Mouse (Mus musculus) gonadal fat pad, adult 2 months (tissue): ENCODE measurements around the gene Slc2a10. TPM values are rescaled to one million over a fixed set of nuclear protein-coding genes. Genes with fewer than 3 reads are reported as not detected.

ENCODE experiments used
- DNase-seq: peaks from one replicate; pipeline ENCODE4 v3.0.0-alpha.2; 2012; ENCODE audit warnings: low read depth
- polyA plus RNA-seq: library from polyadenylated mRNA; depleted of rRNA; stranded (reverse); fragments of >200 nt; gene quantifications from 2 replicates; pipeline ENCODE4 v1.2.3, GENCODE M21; 2012; rRNA removed

Slc2a10 gene
- 18.6 and 23.1 TPM in 2 replicates for polyA plus RNA-seq

DNA sequence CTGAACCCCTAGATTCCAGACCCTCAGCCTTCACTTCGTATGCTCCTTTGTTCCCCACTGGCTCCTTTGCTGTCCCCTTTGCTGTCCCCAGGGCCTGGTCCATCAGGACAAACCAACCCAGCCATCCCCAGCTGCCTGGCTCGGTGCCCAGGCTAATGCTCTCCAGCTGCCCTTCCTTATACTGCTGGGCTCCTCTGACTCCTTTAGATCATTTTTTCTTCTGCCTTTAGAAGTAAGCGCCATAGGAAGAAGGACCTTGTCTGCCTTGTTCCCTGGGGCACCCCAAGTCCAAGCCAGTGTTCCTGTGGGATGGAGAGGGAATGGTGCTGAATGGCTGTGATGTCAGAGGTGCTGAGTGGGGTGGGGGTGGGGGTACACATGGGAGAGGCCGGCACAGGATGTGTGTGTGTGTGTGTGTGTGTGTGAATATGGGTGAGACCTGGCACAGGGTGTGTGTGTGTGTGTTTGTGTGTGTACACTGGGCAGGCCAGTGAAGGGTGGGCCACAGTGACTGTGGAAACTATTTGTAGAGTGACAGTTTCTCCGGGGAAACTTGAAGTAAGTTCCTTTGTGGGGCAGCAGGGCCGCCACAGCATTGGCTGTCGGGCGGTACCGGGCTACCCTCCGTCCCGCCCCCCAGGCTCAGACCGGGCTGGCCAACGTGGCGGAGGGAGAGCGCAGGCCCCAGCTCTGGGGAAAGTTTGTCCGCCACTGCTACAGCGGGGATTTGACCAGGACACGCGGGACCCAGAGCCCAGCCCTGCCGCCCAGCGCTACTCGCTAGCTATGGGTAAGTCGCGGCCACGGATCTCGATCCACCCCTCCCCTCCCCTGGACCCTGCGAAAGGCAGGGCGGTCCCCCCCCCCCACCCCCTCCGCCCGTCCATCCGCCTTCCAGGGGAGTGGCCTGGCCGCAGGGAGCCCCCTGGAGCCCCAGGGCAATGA, at the start of gene Slc2a10:
Gene Slc2a10 (plus strand): TSS at position 529 of the 945 bp plus-strand sequence.
- no peak for DNase-seq

DNA sequence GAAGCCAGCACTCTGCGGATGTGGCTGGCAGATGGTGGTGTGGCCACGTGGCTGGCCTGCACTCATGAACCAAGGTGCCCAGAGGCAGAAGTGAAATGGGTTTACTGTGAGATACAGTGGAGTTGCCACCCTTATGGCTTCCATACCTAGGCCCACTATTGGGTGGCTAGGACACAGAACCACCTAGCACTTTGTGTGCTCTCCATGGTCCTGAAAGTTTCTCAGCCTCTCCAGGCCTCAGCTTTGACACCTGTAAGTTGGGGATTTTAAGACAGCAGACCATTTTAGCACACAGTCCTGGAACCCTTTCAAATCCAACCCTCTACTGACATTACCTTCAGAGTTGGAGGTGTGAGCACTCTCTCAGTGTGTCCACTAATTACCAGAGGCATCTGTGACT, 46.9 kb upstream of the Slc2a10 start:
- DNase-seq: no peak

DNA sequence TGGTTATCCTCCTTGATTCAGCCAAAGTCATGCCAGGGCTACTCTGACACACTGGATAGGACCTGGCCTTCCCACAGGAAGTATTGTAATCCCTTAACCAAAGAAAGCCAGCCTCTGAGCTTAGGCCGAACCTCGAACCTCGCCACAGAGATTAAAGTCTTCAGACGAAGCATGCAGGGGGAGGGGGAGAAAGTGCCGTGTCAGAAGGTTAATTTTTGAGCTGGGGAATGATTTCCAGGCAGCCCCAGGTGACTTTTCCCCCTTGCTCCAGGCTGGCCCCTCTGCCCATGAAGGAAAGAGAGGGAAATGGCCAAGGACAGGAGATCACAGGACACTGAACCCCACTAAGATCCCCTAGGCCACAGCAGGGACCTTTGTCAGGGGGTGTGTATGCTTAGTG, 45.4 kb upstream of the Slc2a10 start:
- no peak for DNase-seq

DNA sequence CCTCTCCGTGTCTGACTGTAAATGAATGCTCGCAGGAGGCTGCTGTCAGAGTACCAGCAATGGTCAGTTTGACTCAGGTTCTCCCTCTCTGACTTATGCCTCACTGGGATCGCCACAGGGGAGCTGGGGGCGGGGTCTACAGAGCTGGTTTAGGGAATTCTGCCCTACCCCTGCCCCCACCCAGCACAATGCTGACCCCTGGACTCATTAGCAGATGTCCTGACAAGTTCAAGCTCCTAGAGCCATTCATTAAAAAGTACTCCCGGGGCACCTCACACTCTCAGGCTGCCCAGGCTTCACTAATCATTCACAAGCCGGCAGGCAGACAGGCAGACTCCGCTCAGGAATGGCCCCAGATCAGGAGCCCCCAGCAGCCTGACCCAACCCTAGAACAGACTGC, 43.9 kb upstream of the Slc2a10 start:
- no peak for DNase-seq

DNA sequence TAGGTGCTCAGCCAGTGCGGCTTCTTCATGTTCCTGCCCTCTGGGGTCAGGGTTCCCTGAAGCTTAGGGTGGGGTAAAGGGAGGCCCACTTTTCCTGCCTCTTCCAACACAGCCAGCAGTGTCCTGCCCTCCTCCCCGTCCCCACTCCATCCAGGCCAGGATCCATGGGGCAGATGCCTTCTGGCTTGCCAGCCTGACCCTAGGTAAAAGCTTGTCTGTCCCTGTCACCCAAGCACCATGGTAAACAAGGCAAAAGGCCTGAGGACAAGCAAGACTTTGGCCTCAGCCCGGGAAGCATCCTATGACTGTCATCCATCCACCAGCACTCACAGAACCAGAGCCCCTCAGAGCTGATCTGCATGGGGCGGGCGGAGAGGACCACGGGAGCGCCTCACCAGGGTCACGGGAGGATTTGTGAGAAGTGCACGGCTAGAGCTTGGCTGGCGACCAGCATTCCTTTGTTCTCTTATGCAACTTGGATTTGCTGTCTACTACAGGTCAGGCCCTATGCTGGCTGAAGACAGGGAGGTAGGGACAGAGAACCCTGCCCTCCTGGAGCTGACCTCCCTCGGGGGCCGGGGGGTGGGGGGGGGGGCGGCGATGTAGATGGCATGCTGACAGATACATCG, 35.6 kb upstream of the Slc2a10 start:
- DNase-seq: no peak

DNA sequence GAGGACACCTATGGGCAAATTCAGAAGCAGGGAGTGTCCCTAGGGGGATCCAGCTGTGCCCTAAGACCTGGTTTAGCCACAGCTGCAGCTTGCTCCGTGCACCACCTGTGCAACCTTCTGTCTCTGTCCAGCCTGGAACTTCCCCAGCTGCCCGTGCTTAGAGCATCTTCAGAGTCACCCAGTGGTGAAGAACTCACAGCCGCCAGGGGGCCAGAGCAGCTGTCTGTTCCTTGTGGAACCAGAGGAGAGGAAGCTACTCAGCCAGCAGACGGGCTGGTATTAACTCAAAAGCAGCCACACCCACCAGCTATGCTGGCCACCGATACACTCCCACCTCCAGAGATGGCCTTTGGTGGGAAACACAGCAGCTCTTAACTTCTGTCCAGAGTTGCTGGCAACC, 33.4 kb upstream of the Slc2a10 start:
- no peak for DNase-seq

DNA sequence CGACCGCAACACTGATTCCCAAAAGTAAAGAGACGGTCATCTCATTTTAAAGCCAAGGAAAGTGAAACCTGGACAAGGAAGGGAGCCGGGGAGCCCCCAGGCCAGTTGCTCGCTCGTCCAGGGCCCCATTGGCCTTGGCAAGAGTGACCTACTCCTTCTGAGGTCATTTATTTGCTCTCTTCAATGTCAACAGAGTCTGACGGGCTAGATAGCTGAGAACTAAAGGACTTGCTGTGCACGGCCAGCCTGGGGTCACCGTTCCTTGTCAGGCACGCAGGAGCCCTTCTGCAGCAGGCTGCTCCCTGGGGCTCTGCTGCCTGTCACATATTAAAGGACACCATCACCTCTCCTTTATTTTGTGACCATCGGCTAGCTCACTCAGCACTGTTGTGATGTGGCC, 31.6 kb upstream of the Slc2a10 start:
- no peak for DNase-seq

DNA sequence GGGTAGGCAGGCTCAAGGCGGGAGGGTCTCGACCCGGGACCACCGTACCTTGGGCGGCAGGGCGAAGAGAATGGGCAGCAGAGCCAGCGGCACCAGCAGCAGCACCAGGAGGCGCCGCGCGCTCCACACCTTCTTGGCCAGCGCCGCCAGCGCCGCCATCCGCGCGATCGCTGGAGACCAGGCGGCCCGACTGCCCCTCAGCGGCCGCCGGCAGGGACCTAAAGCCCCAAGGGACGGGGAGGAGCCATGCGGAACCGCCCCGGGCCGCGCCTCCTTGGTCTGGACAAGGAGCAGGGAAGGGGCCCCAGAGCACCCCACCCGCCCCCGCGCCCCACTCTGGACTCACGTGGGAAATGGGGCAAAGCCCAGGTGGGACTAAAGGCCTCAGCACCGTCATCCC, 30.6 kb upstream of the Slc2a10 start, which contains the start of gene Slc13a3:
Gene Slc13a3 (minus strand): TSS at position 228 of the 400 bp plus-strand sequence.
- no peak for DNase-seq

DNA sequence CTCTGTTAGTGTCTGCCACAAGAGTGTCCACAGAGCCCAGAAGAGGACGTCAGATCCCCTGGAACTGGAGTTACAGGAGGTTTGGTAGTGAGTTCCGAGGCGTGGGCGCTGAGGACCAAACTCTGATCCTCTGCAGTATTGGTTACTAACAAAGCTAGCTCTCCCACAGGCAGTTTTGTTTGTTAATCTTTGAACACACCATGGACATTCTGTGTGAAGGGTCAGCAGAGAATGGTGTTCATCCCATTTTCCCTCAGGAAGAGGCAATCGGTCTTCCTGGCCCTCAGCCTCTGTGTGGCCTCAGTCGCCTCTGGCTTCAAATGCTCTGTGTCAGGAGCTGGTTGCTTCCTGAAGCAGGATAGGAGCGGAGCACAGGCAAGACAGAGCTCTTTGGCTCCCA, 28.2 kb upstream of the Slc2a10 start:
- DNase-seq: no peak

DNA sequence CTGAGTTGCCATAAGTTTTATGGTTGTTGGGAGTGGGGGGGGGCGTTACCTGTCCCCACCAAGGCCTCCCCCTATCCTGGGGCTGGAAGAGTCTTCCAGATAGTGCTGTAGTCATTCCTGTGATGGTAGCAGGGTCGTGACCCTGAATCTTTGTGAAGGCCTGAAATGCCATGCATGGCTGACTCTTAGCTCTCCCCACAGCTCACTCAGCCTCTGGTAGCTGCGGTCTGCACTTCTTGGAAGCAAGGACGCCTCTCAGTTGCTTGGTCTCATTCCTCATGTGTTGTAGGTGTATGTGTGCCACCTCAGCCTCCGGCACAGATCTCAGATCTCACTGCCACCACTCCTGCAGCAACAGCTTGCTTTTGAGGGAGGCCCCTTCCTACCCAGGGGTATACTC, 27.7 kb upstream of the Slc2a10 start:
- no peak for DNase-seq

DNA sequence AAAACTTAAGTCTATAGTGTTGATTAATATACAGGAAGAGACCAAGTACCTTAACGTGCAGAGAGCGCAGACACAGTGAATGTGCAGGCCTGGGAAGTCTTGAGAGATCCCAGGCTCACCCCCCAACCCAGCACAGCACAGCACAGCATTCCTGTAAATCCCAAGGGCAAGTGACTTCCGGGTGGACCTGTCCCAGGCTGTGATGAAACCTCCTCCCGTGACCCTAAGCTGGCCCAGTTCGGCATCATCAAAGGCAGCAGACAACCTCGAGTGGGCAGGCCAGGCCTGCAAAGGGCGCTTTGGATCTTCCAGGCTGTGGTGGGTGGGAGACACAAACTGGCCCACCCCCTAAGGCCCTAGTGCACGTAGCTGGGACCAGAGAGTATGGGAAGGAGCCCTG, 21.6 kb upstream of the Slc2a10 start:
- no peak for DNase-seq

DNA sequence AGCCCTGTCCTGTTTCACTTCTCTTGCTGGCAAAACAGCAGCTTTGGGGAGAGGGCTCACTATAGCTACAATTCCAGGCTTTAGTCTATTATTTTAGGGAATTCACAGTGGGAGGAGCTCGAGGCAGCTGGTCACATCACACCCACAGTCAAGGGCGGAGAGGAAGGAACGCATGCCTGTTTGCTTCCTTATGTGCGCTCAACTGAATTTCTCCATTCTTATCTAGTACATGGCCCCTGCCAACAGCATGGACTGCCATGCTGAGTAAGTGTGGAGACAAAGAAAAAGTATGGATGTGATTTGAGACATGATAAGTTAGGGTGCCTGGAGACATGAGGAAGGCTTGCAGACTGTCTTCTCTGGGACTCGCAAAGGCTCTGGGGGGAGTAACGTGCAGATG, 19.4 kb upstream of the Slc2a10 start:
- DNase-seq: no peak

DNA sequence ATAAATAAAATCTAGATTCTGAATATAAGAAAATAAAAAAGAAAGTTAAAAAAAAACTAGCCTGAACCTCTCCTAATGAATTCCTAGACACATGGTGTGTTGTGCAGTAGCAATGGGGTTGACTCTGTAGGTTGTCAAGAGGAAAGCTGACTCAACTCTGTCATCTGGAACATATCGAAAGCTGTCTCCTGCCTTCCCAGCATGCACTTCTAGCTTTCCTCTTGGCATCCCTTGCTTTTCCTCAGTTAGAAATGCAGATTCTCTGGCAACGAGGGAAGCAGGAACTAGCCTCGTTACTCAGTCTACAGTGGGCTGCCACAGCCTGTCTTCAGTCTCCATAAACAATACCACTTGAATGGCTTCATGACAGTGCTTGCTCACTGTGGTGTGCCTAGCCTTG, 17.8 kb upstream of the Slc2a10 start:
- DNase-seq: no peak

DNA sequence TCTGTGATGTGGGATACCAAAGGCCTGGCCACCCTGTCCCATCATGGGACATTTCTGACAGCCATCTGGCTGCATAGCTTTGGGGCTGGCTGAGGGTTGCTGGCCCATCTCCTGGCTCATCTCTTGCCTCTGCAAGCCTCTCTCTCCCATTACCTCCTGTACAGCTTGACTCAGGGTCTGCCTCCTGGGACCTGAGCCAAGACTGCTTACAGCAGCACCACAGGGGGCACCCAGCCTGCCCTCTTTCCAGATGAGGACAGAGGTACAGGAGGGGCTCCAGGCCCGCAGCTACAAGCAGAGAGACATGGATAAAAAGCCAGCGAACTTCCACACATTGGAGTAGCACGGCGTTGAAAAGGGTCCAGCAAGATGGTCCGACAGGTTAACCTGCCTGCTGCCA, 17.2 kb upstream of the Slc2a10 start:
- DNase-seq: no peak

DNA sequence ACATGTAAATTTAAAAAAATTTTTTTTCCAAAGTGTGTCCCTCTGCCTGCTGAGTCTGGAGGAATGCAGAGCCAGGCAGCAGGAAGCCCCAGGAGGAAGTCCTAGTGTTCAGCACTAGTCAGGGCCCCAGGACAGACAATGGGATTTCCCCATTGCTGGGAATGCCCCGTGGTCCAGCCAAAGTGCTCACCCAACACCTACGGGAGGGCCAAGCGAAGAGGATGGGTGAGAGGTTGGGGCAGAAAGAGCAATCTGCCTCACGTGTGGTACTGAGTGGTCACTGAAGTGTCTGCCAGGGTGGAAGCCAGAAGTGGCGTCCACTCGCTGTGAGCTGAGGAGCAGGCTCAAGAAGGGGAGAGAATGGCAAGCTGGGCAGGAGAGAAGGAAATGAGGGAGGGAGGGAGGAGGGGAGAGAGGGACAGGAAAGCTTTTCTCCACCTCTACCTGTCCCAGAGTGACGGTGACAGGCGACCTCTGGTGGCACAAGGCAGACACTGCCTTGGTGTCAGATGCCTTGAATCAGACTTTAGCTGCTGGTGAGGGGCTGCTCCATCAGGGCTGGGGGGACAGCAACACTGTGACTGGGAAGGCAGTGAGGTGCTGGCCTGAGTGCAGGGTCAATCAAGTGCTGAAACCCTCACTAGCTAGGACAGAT, 16.6 kb upstream of the Slc2a10 start:
- no peak for DNase-seq

DNA sequence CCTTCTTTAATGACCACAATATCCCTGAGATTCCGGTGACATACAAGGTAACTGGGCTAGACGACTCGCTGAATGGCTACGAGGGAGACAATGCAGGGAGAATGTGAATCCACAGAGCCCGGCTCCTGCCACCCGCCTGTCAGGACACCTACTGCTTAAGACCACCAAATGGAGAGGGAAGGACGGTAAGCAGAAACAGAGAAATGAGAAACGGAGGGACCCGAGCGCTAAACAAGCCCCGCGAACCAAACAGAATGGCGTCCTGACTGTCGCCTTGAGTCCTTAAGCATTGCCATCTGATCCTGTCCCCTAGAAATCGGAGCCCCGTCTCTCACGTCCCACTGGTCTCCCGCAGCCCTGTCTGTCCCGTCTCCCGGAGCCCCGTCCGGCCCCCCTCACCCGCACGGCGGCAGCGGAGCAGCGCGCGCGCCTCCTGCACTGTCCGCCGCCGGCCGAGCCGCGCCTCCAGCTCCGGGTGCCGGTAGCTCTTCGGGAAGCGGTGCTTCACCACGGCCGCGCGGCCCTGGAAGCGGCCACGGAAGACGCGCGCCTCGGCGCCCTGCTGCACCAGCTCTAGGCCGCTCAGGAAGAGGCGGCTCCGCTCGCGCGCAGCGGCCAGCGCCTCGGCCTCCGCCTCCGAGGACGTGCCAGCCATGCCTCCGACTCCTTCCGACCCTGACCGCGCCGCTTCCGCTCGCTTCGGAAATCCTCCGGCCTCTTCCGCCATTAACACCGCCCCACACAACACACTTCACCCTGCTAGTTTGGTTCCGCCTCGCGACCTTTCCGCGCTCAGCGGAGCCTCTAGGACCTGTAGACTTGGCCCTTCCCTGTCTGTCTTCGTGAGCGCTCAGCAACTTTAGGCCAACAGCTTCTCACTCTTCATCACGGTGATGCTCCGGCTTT, 10.7 kb upstream of the Slc2a10 start, which contains the start of gene Trp53rka:
Gene Trp53rka (minus strand): TSS at position 677 of the 906 bp plus-strand sequence.
- no peak for DNase-seq

DNA sequence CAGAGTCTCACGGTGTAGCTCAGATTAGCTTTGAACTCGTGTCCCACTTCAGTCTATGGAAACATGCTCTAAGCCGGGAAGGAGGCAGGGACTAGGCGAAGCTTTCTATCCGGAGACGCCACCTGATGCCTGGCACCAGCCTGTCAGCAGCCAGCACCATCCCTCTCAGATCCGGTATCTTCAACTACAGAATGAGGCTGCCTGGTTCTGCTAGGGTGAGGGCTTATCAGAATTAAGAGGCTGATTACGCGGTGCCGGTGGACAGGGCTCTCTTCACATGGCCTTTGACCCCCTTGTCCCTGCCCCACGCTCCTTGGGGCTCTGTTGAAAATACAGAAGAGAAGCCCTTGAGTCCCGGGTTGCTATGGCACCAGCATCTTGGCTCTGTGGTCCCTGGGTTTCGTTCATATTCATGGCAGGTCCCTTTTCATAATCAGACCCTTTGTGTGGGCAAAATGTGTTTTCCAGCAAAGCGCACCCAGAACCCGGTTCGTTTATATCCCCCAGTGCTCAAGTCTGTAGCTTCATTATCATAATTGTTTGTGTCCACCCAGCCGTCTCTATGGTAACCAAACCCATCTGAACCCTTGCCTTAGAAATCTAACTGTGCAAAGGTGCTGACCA, 9.9 kb upstream of the Slc2a10 start:
- DNase-seq: no peak

DNA sequence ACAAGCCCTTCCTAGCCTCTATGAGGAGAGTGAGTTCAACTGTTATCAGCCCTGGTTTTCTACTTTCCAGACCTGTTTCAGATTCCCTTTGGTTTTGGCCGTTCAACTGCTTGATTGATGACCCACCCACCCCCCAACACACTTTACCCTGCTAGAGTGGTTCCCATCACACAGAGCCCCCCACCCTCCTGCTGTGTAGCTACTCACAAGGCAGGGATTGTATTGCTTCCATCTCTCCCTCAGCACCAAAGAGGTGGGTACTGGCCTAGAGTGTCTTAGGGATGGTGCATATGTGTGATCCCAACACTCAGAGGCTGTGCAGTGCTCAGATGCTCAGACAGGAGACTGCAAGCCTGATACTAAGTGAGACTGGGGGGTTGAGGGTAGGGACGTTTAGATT, 9.1 kb upstream of the Slc2a10 start:
- no peak for DNase-seq

DNA sequence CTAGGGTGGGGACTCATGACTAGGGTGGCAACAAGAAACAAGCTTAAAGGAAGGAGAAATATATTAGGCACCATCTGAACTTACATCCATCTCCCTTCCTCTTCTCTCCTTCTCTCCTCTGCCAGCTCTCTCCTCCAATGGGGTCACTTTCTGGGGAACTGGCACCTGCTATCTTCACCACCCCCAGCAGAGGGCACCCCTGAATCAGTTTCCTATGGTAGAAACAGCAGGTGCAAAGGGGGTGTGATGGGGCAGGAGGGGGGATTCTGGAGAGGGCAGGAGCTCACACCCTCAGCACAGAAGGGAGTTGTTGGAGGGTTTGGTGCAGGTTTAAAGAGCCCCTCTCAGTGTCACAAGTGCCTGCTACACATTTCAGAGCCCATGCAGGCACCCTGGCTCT, 7.3 kb upstream of the Slc2a10 start:
- DNase-seq: no peak

DNA sequence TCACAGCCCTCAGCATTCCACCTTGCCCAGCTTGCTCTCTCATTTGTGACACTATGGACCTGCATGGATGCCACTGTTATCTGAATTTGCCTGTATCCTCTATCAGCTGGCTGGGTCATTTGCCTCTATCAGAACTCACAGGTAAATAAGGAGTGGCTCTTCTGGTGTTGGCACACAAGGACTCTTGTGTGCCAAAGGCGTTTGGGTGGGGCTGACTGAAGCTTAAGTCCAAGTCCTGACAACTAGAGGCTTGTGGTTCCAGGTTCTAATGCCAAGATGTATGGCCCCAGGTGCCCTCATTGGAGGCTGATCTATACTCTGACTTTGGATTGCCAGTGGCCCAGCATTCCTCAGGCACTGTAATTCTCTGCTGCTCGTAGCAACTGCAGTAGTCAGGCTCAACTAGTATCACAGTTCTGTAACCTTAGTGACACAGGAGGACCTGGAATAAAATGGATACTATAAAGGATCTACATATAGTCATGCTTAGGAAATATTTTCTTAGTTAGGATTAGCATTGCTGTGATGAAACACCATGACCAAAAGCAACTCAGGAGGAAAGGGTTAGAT, 5.8 kb upstream of the Slc2a10 start:
- DNase-seq: peak; percentile 61

DNA sequence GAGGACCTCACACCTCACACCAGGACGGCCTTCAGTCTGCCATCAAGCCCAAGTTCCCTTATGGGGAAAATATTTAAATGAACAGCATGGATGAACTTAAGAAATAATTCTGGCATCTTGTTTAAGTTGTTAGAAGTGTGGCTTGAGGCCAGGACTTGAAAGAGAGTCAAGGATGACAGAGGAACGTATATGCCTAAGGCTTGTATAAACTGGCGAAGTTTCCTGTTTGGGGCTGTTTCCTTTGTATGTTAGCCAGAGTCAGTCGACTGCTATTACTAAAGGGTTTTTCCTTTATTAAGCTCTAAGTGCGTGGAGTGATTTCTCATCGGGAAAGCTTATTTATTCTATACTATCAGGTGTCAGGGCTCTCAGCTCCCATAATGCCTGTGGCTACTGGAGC, 4.8 kb upstream of the Slc2a10 start:
- DNase-seq: peak; percentile 67
